Mouse (Mus musculus): ENCODE data around the gene Cnot11.

Cnot11 gene

GRCm38 (mm10) chr1:39534831-39535230 lies at the start of gene Cnot11:
Gene Cnot11, plus strand, starts transcription at chr1:39534992.
- in situ Hi-C loops (cut with MboI, MseI), result no loop called here

GRCm38 (mm10) chr1:39487370-39487769 lies 47.4 kb upstream of the Cnot11 start:
- in situ Hi-C loops (cut with MboI, MseI), result no loop called here

- in situ Hi-C loops (cut with MboI, MseI), result no loop called here
Measured at GRCm38 (mm10) chr1:39493165-39493564, 41.6 kb upstream of the Cnot11 start.

GRCm38 (mm10) chr1:39493664-39494063 lies 41.1 kb upstream of the Cnot11 start:
- in situ Hi-C loops (cut with MboI, MseI), result no loop called here

- in situ Hi-C loops (cut with MboI, MseI), result no loop called here
Measured at GRCm38 (mm10) chr1:39496995-39497394, 37.8 kb upstream of the Cnot11 start.

GRCm38 (mm10) chr1:39497748-39498147 lies 37.0 kb upstream of the Cnot11 start:
- in situ Hi-C loops (cut with MboI, MseI), result no loop called here

- in situ Hi-C loops (cut with MboI, MseI), result no loop called here
Measured at GRCm38 (mm10) chr1:39499485-39499941, 35.3 kb upstream of the Cnot11 start.

GRCm38 (mm10) chr1:39502817-39503633 lies 31.8 kb upstream of the Cnot11 start:
- in situ Hi-C loops (cut with MboI, MseI), result no loop called here

- in situ Hi-C loops (cut with MboI, MseI), result no loop called here
Measured at GRCm38 (mm10) chr1:39504261-39504660, 30.5 kb upstream of the Cnot11 start.

GRCm38 (mm10) chr1:39505600-39505999 lies 29.2 kb upstream of the Cnot11 start:
- in situ Hi-C loops (cut with MboI, MseI), result no loop called here

- in situ Hi-C loops (cut with MboI, MseI), result no loop called here
Measured at GRCm38 (mm10) chr1:39511775-39512174, 23.0 kb upstream of the Cnot11 start.

GRCm38 (mm10) chr1:39512183-39512582 lies 22.6 kb upstream of the Cnot11 start:
- in situ Hi-C loops (cut with MboI, MseI), result no loop called here

- in situ Hi-C loops (cut with MboI, MseI), result loop anchor here (5.0 kb wide), 2 partner anchors 123 to 513 kb away; no protein-coding TSS in a partner anchor
Measured at GRCm38 (mm10) chr1:39515303-39515991, 19.3 kb upstream of the Cnot11 start.

- in situ Hi-C loops (cut with MboI, MseI), result no loop called here
Measured at GRCm38 (mm10) chr1:39521326-39521725, 13.5 kb upstream of the Cnot11 start.

- in situ Hi-C loops (cut with MboI, MseI), result no loop called here
Measured at GRCm38 (mm10) chr1:39522519-39522918, 12.3 kb upstream of the Cnot11 start.

- in situ Hi-C loops (cut with MboI, MseI), result no loop called here
Measured at GRCm38 (mm10) chr1:39525763-39526162, 9.0 kb upstream of the Cnot11 start.

GRCm38 (mm10) chr1:39526371-39527167 lies 8.2 kb upstream of the Cnot11 start:
- in situ Hi-C loops (cut with MboI, MseI), result no loop called here

- in situ Hi-C loops (cut with MboI, MseI), result no loop called here
Measured at GRCm38 (mm10) chr1:39527432-39527831, 7.4 kb upstream of the Cnot11 start.

GRCm38 (mm10) chr1:39528319-39528718 lies 6.5 kb upstream of the Cnot11 start:
- in situ Hi-C loops (cut with MboI, MseI), result no loop called here

- in situ Hi-C loops (cut with MboI, MseI), result no loop called here
Measured at GRCm38 (mm10) chr1:39530258-39530943, 4.4 kb upstream of the Cnot11 start.

- in situ Hi-C loops (cut with MboI, MseI), result no loop called here
Measured at GRCm38 (mm10) chr1:39531036-39531435, 3.8 kb upstream of the Cnot11 start.

Data from T-helper 1 cell (primary cell).